Mouse (Mus musculus): ENCODE data around the gene Cyp2c23.

- no peak for TF ChIP-seq CTCF (IDR thresholded peaks at IDR 0.05; ENCODE audit: low read depth, low read length)
- no peak for TF ChIP-seq GATA1 (IDR thresholded peaks at IDR 0.05; ENCODE audit: borderline replicate concordance, low read length)
- no peak for TF ChIP-seq POLR2AphosphoS5 (IDR thresholded peaks at IDR 0.05; ENCODE audit: insufficient replicate concordance, low read depth, low read length)
- TF ChIP-seq TAL1 (conservative IDR thresholded peaks at IDR 0.05; ENCODE audit: low read depth, low read length) = no peak
- no peak for TF ChIP-seq GATA2 (IDR thresholded peaks at IDR 0.05; ENCODE audit: borderline replicate concordance, low read depth, low read length)
Measured at GRCm38 (mm10) chr19:43973711-43974110, 55.3 kb downstream of the Cyp2c23 start.
